Mouse (Mus musculus) CH12.LX (cell line): ENCODE results near the gene Hapln1.

Experiments used
- CTCF ChIP-seq, 2 experiments: IDR thresholded peaks in 1 of 2; conservative IDR thresholded peaks in 1 of 2; 2 replicates each; pipeline ENCODE4 v1.5.1; 2011 to 2012; ENCODE audit warnings: low read depth in 2 of 2, low read length in 2 of 2, improper control_type of control experiment in 1 of 2, inconsistent platforms in 1 of 2, mild to moderate bottlenecking in 1 of 2, moderate library complexity in 1 of 2
- ZC3H11A ChIP-seq: IDR thresholded peaks from 2 replicates; pipeline ENCODE4 v1.6.1; 2012; ENCODE audit warnings: low read depth, mild to moderate bottlenecking, inconsistent platforms, low read length, improper control_type of control experiment

- TF ChIP-seq ZC3H11A = no peak
- TF ChIP-seq CTCF (conservative IDR thresholded peaks at IDR 0.05 in 1 of 2, IDR thresholded peaks at IDR 0.05 in 1 of 2; ENCODE audit: low read depth in 2 of 2, low read length in 2 of 2) = peak in 1 of 2 experiments; percentile 54; a peak in 2 of 4 replicates
Observed at GRCm38 (mm10) chr13:89619064-89619463, 79.5 kb downstream of the Hapln1 start.
